ENCODE assay signal across 11 mouse cellular contexts in the genomic region with DNA sequence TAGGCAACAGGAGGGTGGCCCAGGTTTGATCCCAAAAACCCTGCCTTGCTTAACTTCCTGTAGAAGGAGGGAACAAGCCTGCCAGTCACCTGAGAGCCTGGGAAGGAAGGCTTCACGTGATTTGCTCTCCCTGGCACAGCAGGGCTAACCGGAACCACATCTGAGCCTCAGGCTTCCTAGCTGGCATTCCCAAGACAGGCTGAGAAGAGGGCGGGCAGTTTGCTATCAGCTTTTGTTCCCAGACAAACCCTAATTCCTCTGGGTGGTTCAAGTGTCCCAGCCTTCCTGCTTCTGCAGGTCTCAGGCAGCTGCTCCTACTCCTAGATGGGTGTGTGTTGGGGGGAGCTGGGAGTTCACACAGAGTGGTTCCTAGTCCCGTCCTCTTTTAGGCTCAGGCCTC. TPM values are rescaled to one million over a fixed set of nuclear protein-coding genes. Genes with fewer than 3 reads are reported as not detected.
DNase-seq lines count a peak whose midpoint lies in the region; TF ChIP-seq lines count a peak whose summit lies in the region.
"Had no signal": no experiment of that assay in that cellular context is flagged by ENCODE, and none has a peak within 500 bp of the region (broad histone marks: within the 10 kb centered on the region; RNA-seq: fewer than 3 reads in every experiment).

No protein-coding gene starts in this region.

- no peaks in the 10 kb centered on the region for H3K27me3 ChIP-seq in heart, embryonic 10.5 days (ENCODE audit: insufficient read depth, poor library complexity, severe bottlenecking)
- no peaks in the 10 kb centered on the region for H3K27me3 ChIP-seq in thymus, adult 2 months (ENCODE audit: control insufficient read depth, insufficient read depth, low read length)

- WGBS in heart, embryonic 10.5 days: 35% methylated on average over 4 of the region's 4 CpGs
- WGBS in thymus, adult 2 months: 74% methylated on average over 4 of the region's 4 CpGs
- WGBS in lung, adult 2 months: 39% methylated on average over 4 of the region's 4 CpGs

- no peaks in the 10 kb centered on the region for H3K9me3 ChIP-seq in heart, embryonic 10.5 days

- peaks cover 19% of the 10 kb centered on the region for H3K36me3 ChIP-seq in heart, embryonic 10.5 days
- no peaks in the 10 kb centered on the region for H3K36me3 ChIP-seq in thymus, adult 2 months (ENCODE audit: control insufficient read depth, insufficient read depth, low read length)

- peaks cover 42% of the 10 kb centered on the region for H3K4me1 ChIP-seq in heart, embryonic 10.5 days
- peaks cover 49% of the 10 kb centered on the region for H3K4me1 ChIP-seq in thymus, adult 2 months (replicated peaks; ENCODE audit: control insufficient read depth, insufficient read depth, low read length)
- H3K4me1 ChIP-seq in lung, adult 2 months (ENCODE audit: control insufficient read depth, insufficient read depth, low read length): no peaks in the 10 kb centered on the region; the same call in none of the 2 replicates

- no peak for DNase-seq in heart, embryonic 10.5 days (ENCODE audit: low spot score)
- DNase-seq in heart, postnatal 10 days: no peak
- DNase-seq in thymus, adult 2 months: no peak
- DNase-seq in thymus, postnatal 14 days: no peak
- peak; percentile 46 for DNase-seq in lung, adult 2 months
- no peak for DNase-seq in frontal cortex, postnatal 25 days (ENCODE audit: low spot score in 2 of 2)
- DNase-seq in gastrocnemius, postnatal 25 days: no peak
- DNase-seq in adrenal gland, postnatal 10 days: no peak
- DNase-seq: adrenal gland, postnatal 36 days had no signal

- peak overlapping the region; percentile 38; the same call in 1 of the 2 replicates for H3K27ac ChIP-seq in heart, embryonic 10.5 days
- H3K27ac ChIP-seq in thymus, adult 2 months (ENCODE audit: control insufficient read depth, insufficient read depth, low read length): peak overlapping the region; percentile 59

- no peak overlapping the region for H3K4me3 ChIP-seq in heart, embryonic 10.5 days
- H3K4me3 ChIP-seq in thymus, adult 2 months (ENCODE audit: control insufficient read depth, insufficient read depth, low read length): no peak overlapping the region
- H3K4me3 ChIP-seq in lung, adult 2 months (replicated peaks; ENCODE audit: extremely low read depth, low read depth, low read length): no peak overlapping the region

- 0 out of 2 replicates have a peak, but pooled peaks have one; percentile 28 for TF ChIP-seq CTCF in thymus, adult 2 months (IDR thresholded peaks at IDR 0.05; ENCODE audit: borderline replicate concordance, control insufficient read depth, extremely low read depth, insufficient read depth, low read length, poor library complexity)
- TF ChIP-seq CTCF in lung, adult 2 months (IDR thresholded peaks at IDR 0.05; ENCODE audit: insufficient read depth, low read length): no peak

- intact Hi-C loops in heart, postnatal 10 days (cut with DNase I): no loop called here

- no peak for TF ChIP-seq POLR2A in thymus, adult 2 months (IDR thresholded peaks at IDR 0.05; ENCODE audit: control insufficient read depth, extremely low read depth, insufficient read depth, low read length, poor library complexity)
- TF ChIP-seq POLR2A in lung, adult 2 months (IDR thresholded peaks at IDR 0.05; ENCODE audit: borderline replicate concordance, extremely low read depth, low read depth, low read length): no peak

RNA-seq across cellular contexts. Expression of gene Dpm2, which starts 15.2 kb away (rescaled TPM):
- 87.4 and 92.5 TPM in 2 replicates for polyA plus RNA-seq in heart, embryonic 10.5 days (2016; fragmentation: Nextera tagmentation; extraction: Ambion mirVana)
- total RNA-seq in heart, postnatal 10 days (2021): 10 to 100 TPM; 31.2 to 32.6 TPM
- polyA plus RNA-seq in thymus, adult 2 months (2012; rRNA removed): 158 and 173 TPM in 2 replicates
- 116 and 118 TPM in 2 replicates for polyA plus RNA-seq in lung, adult 2 months (2012; rRNA removed)
- total RNA-seq in gastrocnemius, postnatal 25 days (2021): 10 to 100 TPM; 11.7 to 12.6 TPM
- 10 to 100 TPM; 44.4 to 49.9 TPM for total RNA-seq in adrenal gland, postnatal 10 days (2021)

RNA-seq across cellular contexts. Expression of gene Pip5kl1, which starts 19.1 kb away (rescaled TPM):
- polyA plus RNA-seq in heart, embryonic 10.5 days (2016; fragmentation: Nextera tagmentation; extraction: Ambion mirVana): 0.43 and 1.1 TPM in 2 replicates
- total RNA-seq in heart, postnatal 10 days (2021): not detected
- polyA plus RNA-seq in thymus, adult 2 months (2012; rRNA removed): 0.92 and 1.1 TPM in 2 replicates
- polyA plus RNA-seq in lung, adult 2 months (2012; rRNA removed): 0.12 and 0.55 TPM in 2 replicates
- total RNA-seq in gastrocnemius, postnatal 25 days (2021): not detected
- not detected for total RNA-seq in adrenal gland, postnatal 10 days (2021)
- total RNA-seq: adrenal gland, postnatal 36 days had no signal
- polyA plus RNA-seq: heart, embryonic 14.5 days had no signal

RNA-seq across cellular contexts. Expression of gene 9430097D07Rik, which starts 20.0 kb away (rescaled TPM):
- 0.09 and 0.15 TPM in 2 replicates for polyA plus RNA-seq in heart, embryonic 10.5 days (2016; fragmentation: Nextera tagmentation; extraction: Ambion mirVana)
- not detected for total RNA-seq in heart, postnatal 10 days (2021)
- polyA plus RNA-seq in thymus, adult 2 months (2012; rRNA removed): not detected in 2 replicates
- not detected in 2 replicates for polyA plus RNA-seq in lung, adult 2 months (2012; rRNA removed)
- total RNA-seq in gastrocnemius, postnatal 25 days (2021): not detected
- not detected for total RNA-seq in adrenal gland, postnatal 10 days (2021)
- total RNA-seq: adrenal gland, postnatal 36 days had no signal
- polyA plus RNA-seq: heart, embryonic 14.5 days; liver, embryonic 11.5 days had no signal

RNA-seq across cellular contexts. Expression of gene Fam102a, which starts 20.4 kb away (rescaled TPM):
- 5.9 and 8.3 TPM in 2 replicates for polyA plus RNA-seq in heart, embryonic 10.5 days (2016; fragmentation: Nextera tagmentation; extraction: Ambion mirVana)
- 10 to 100 TPM in 1 of 2 experiments, 1 to 10 TPM in 1; 9.7 to 13.0 TPM for total RNA-seq in heart, postnatal 10 days (2021)
- 57.4 and 66.7 TPM in 2 replicates for polyA plus RNA-seq in thymus, adult 2 months (2012; rRNA removed)
- polyA plus RNA-seq in lung, adult 2 months (2012; rRNA removed): 23.7 and 24.0 TPM in 2 replicates
- total RNA-seq in gastrocnemius, postnatal 25 days (2021): 1 to 10 TPM; 2.4 to 2.9 TPM
- 10 to 100 TPM; 24.6 to 26.8 TPM for total RNA-seq in adrenal gland, postnatal 10 days (2021)

RNA-seq across cellular contexts. Expression of gene St6galnac4, which starts 31.4 kb away (rescaled TPM):
- 39.8 and 49.0 TPM in 2 replicates for polyA plus RNA-seq in heart, embryonic 10.5 days (2016; fragmentation: Nextera tagmentation; extraction: Ambion mirVana)
- total RNA-seq in heart, postnatal 10 days (2021): 10 to 100 TPM; 29.3 to 31.8 TPM
- polyA plus RNA-seq in thymus, adult 2 months (2012; rRNA removed): 29.3 and 34.1 TPM in 2 replicates
- polyA plus RNA-seq in lung, adult 2 months (2012; rRNA removed): 39.5 and 40.4 TPM in 2 replicates
- 10 to 100 TPM; 24.6 to 29.2 TPM for total RNA-seq in gastrocnemius, postnatal 25 days (2021)
- total RNA-seq in adrenal gland, postnatal 10 days (2021): 10 to 100 TPM; 14.3 to 14.7 TPM
